Mouse (Mus musculus): ENCODE results near the gene Cyb5d1.

The Cyb5d1 gene

GRCm38 (mm10) chr11:69395235-69395633 lies at the start of gene Cyb5d1, which contains the start of gene Naa38:
Cyb5d1 (minus strand) TSS chr11:69395631.
Naa38 (plus strand) TSS chr11:69395487.
- peak; percentile 86 for DNase-seq

GRCm38 (mm10) chr11:69443328-69443727 lies 47.9 kb upstream of the Cyb5d1 start:
- no peak for DNase-seq

GRCm38 (mm10) chr11:69437291-69437690 lies 41.9 kb upstream of the Cyb5d1 start:
- DNase-seq = no peak

- DNase-seq = no peak
These were observed 37.8 kb upstream of the Cyb5d1 start for GRCm38 (mm10) chr11:69433189-69433588.

- no peak for DNase-seq
These were observed 37.2 kb upstream of the Cyb5d1 start for GRCm38 (mm10) chr11:69432640-69432982.

GRCm38 (mm10) chr11:69431829-69432639 lies 36.6 kb upstream of the Cyb5d1 start:
- DNase-seq = peak; percentile 79

GRCm38 (mm10) chr11:69430631-69431030 lies 35.2 kb upstream of the Cyb5d1 start:
- no peak for DNase-seq

GRCm38 (mm10) chr11:69429313-69429712 lies 33.9 kb upstream of the Cyb5d1 start:
- DNase-seq = no peak

- DNase-seq = peak; percentile 43
These were observed 33.3 kb upstream of the Cyb5d1 start for GRCm38 (mm10) chr11:69428751-69429150.

GRCm38 (mm10) chr11:69426246-69426645 lies 30.8 kb upstream of the Cyb5d1 start:
- DNase-seq = no peak

- no peak for DNase-seq
These were observed 28.5 kb upstream of the Cyb5d1 start for GRCm38 (mm10) chr11:69423885-69424284.

- no peak for DNase-seq
These were observed 27.4 kb upstream of the Cyb5d1 start for GRCm38 (mm10) chr11:69422842-69423241.

GRCm38 (mm10) chr11:69421131-69421977 lies 25.9 kb upstream of the Cyb5d1 start:
- DNase-seq = no peak

- no peak for DNase-seq
These were observed 25.1 kb upstream of the Cyb5d1 start for GRCm38 (mm10) chr11:69420554-69421000.

- peak; percentile 54 for DNase-seq
These were observed 24.6 kb upstream of the Cyb5d1 start for GRCm38 (mm10) chr11:69419813-69420553.

- peak; percentile 64 for DNase-seq
These were observed 24.0 kb upstream of the Cyb5d1 start for GRCm38 (mm10) chr11:69419443-69419812.

GRCm38 (mm10) chr11:69418481-69419442 lies 23.3 kb upstream of the Cyb5d1 start:
- DNase-seq = peak; percentile 92

GRCm38 (mm10) chr11:69417449-69418384 lies 22.3 kb upstream of the Cyb5d1 start:
- peak; percentile 72 for DNase-seq

- DNase-seq = no peak
These were observed 21.6 kb upstream of the Cyb5d1 start for GRCm38 (mm10) chr11:69416921-69417448.

GRCm38 (mm10) chr11:69416509-69416908 lies 21.1 kb upstream of the Cyb5d1 start:
- no peak for DNase-seq

Measured in thymus, postnatal 25 days (tissue).